9 mouse cellular contexts compared by ENCODE assay signal in the genomic region with DNA sequence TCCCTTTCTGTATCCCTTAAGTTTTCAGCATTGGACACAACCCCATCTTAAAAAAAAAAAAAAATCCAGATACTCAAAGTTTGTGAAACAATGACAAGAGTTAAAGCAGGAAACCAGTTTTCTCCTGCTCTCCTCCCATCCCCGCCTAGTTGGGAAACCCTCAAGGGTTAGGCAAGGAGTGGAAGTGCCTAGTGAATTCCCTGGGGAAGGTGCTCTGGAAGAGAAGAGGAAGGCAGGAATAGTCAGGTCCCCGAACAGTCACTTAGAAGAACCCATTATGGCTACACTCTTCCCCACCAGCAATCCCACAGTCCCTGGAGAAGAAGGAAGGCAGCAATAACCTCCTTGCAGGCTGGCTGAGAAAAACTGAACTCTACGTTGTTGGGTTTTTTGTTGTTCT. TPM values are rescaled to one million over a fixed set of nuclear protein-coding genes. Genes with fewer than 3 reads are reported as not detected.
DNase-seq lines count a peak whose midpoint lies in the region; ATAC-seq lines count a peak whose summit lies in the region.
"Had no signal": no experiment of that assay in that cellular context is flagged by ENCODE, and none has a peak within 500 bp of the region (broad histone marks: within the 10 kb centered on the region; RNA-seq: fewer than 3 reads in every experiment).

No protein-coding gene starts in this region.

- no peaks in the 10 kb centered on the region for H3K27me3 ChIP-seq in forebrain, embryonic 15.5 days
- H3K27me3 ChIP-seq in limb, embryonic 12.5 days, result no peaks in the 10 kb centered on the region

- H3K27ac ChIP-seq in forebrain, embryonic 15.5 days (replicated peaks), result no peak overlapping the region
- H3K27ac ChIP-seq in limb, embryonic 12.5 days, result no peak overlapping the region

- WGBS in forebrain, embryonic 15.5 days, result 62% methylated on average over 3 of the region's 3 CpGs
- WGBS in limb, embryonic 12.5 days, result 68% methylated on average over 3 of the region's 3 CpGs

- no peak overlapping the region; the same call in 1 of the 2 replicates for H3K9ac ChIP-seq in forebrain, embryonic 15.5 days (replicated peaks)
- H3K9ac ChIP-seq in limb, embryonic 12.5 days (replicated peaks), result 0 out of 2 replicates have a peak overlapping the region, but pooled peaks have one; percentile 18

- peak; percentile 18 for DNase-seq in gastrocnemius, adult 18-20 months (ENCODE audit: low spot score)
- DNase-seq in gastrocnemius, postnatal 36 days, result no peak
- peak; percentile 12 for DNase-seq in 3T3-L1 (ENCODE audit: low read depth, low spot score)
- no peak for DNase-seq in right cerebral cortex, postnatal 25 days
- DNase-seq in right cerebral cortex, postnatal 10 days (ENCODE audit: low spot score in 2 of 2), result no peak
- no peak for DNase-seq in thymus, postnatal 36 days

- no peak for ATAC-seq in forebrain, embryonic 15.5 days (replicated peaks)
- no peak for ATAC-seq in limb, embryonic 12.5 days (ENCODE audit: insufficient number of reproducible peaks, insufficient read depth, low FRiP score, low TSS enrichment, low read depth)
- ATAC-seq: inflammation-experienced regulatory T-cells, adult 6 months had no signal

- peak overlapping the region; percentile 56 for H3K4me2 ChIP-seq in forebrain, embryonic 15.5 days (replicated peaks)
- peak overlapping the region; percentile 39 for H3K4me2 ChIP-seq in limb, embryonic 12.5 days

- H3K4me1 ChIP-seq in forebrain, embryonic 15.5 days, result peaks cover 67% of the 10 kb centered on the region
- H3K4me1 ChIP-seq in limb, embryonic 12.5 days (replicated peaks), result peaks cover 34% of the 10 kb centered on the region

- H3K9me3 ChIP-seq in forebrain, embryonic 15.5 days, result no peaks in the 10 kb centered on the region
- H3K9me3 ChIP-seq in limb, embryonic 12.5 days, result no peaks in the 10 kb centered on the region

- intact Hi-C loops in gastrocnemius, postnatal 36 days (cut with DNase I), result no loop called here

- H3K4me3 ChIP-seq in forebrain, embryonic 15.5 days, result peak overlapping the region; percentile 19
- H3K4me3 ChIP-seq in limb, embryonic 12.5 days (replicated peaks), result no peak overlapping the region

- no peaks in the 10 kb centered on the region for H3K36me3 ChIP-seq in forebrain, embryonic 15.5 days
- peaks cover 8% of the 10 kb centered on the region; the same call in 1 of the 2 replicates for H3K36me3 ChIP-seq in limb, embryonic 12.5 days

RNA-seq across cellular contexts. Expression of gene Nlk, which starts 2.9 kb away (rescaled TPM):
- 1 to 10 TPM; 7.3 to 9.6 TPM for total RNA-seq in gastrocnemius, adult 18-20 months (2021)
- 1 to 10 TPM; 6.5 to 7.9 TPM for total RNA-seq in gastrocnemius, postnatal 36 days (2021)
- polyA plus RNA-seq in forebrain, embryonic 15.5 days (2015; fragmentation: Nextera tagmentation; extraction: Ambion mirVana), result 31.8 and 31.9 TPM in 2 replicates
- 10.8 and 11.6 TPM in 2 replicates for polyA plus RNA-seq in limb, embryonic 12.5 days (2016; fragmentation: Nextera tagmentation; extraction: Ambion mirVana)

RNA-seq across cellular contexts. Expression of gene Ccnq, which starts 57.3 kb away (rescaled TPM):
- 10 to 100 TPM; 11.1 to 11.8 TPM for total RNA-seq in gastrocnemius, adult 18-20 months (2021)
- 10 to 100 TPM; 10.3 to 10.4 TPM for total RNA-seq in gastrocnemius, postnatal 36 days (2021)
- polyA plus RNA-seq in forebrain, embryonic 15.5 days (2015; fragmentation: Nextera tagmentation; extraction: Ambion mirVana), result 36.4 and 40.4 TPM in 2 replicates
- polyA plus RNA-seq in limb, embryonic 12.5 days (2016; fragmentation: Nextera tagmentation; extraction: Ambion mirVana), result 37.6 and 40.2 TPM in 2 replicates

Comparison
In these comparisons a context has a peak if more than half of its experiments do, and no peak if none do; other contexts are left out.
1. DNase-seq: peak in gastrocnemius, adult 18-20 months (single experiment) and 3T3-L1 (single experiment); none in gastrocnemius, postnatal 36 days (0 of 2), right cerebral cortex, postnatal 25 days (single experiment), right cerebral cortex, postnatal 10 days (0 of 2) and thymus, postnatal 36 days (0 of 2).